Mouse (Mus musculus) midbrain, postnatal 0 days (tissue): Measurements from ENCODE around the gene Cntn2. TPM values are rescaled to one million over a fixed set of nuclear protein-coding genes. Genes with fewer than 3 reads are reported as not detected.

Experiments used
- ATAC-seq: fragments of 200-750 bp; cut with Nextera tagmentation; 2 replicates; pipeline ENCODE4 v1.8.0; 2017; ENCODE audit warnings: moderate number of reproducible peaks, mild to moderate bottlenecking, moderate TSS enrichment, moderate library complexity; ENCODE audit not compliant: low FRiP score
- DNase-seq: peaks from one replicate; pipeline ENCODE4 v3.0.0-alpha.2; 2015; ENCODE audit warnings: low spot score
- H3K27ac ChIP-seq: fragments of 300-500 bp; sonication (generic); 2 replicates; pipeline ENCODE4 v1.5.1; 2014; ENCODE audit warnings: low read depth, mild to moderate bottlenecking, low read length, mixed read lengths
- H3K27me3 ChIP-seq: fragments of 300-500 bp; sonication (generic); 2 replicates; pipeline ENCODE4 v1.6.1; 2014; ENCODE audit warnings: low read length, control low read depth, mixed read lengths; ENCODE audit not compliant: insufficient read depth
- H3K36me3 ChIP-seq: fragments of 300-500 bp; sonication (generic); 2 replicates; pipeline ENCODE4 v1.6.1; 2014; ENCODE audit warnings: low read length, control low read depth, mixed read lengths; ENCODE audit not compliant: insufficient read depth
- H3K4me1 ChIP-seq: fragments of 300-500 bp; sonication (generic); 2 replicates; pipeline ENCODE4 v1.6.1; 2014; ENCODE audit warnings: mild to moderate bottlenecking, control low read depth, antibody characterized with exemption, low read length, mixed read lengths; ENCODE audit not compliant: insufficient read depth
- H3K4me2 ChIP-seq: fragments of 300-500 bp; sonication (generic); 2 replicates; pipeline ENCODE4 v1.6.1; 2014; ENCODE audit warnings: low read depth, mild to moderate bottlenecking, low read length, mixed read lengths; ENCODE audit not compliant: poor library complexity, severe bottlenecking
- H3K4me3 ChIP-seq: fragments of 300-500 bp; sonication (generic); 2 replicates; pipeline ENCODE4 v1.5.1; 2014; ENCODE audit warnings: low read depth, mild to moderate bottlenecking, low read length, moderate library complexity
- H3K9ac ChIP-seq: fragments of 300-500 bp; sonication (generic); replicated peaks from 2 replicates; pipeline ENCODE4 v1.6.1; 2014; ENCODE audit warnings: mild to moderate bottlenecking, low read length, moderate library complexity, mixed read lengths; ENCODE audit not compliant: poor library complexity, severe bottlenecking
- H3K9me3 ChIP-seq: fragments of 300-500 bp; sonication (generic); 2 replicates; pipeline ENCODE4 v1.6.1; 2016; ENCODE audit warnings: low read length, control low read depth
- CTCF ChIP-seq: IDR thresholded peaks from 2 replicates; pipeline ENCODE4 v1.5.1; 2016; ENCODE audit warnings: antibody characterized with exemption, mild to moderate bottlenecking
- WGBS: fragments of 180-500 bp; shearing (Covaris S2); extraction: QIAGEN DNeasy Blood & Tissue Kit; methylation state at CpG from one replicate; pipeline ENCODE4 v1.1.7; 2014; 5-methylcytosine and 5-hydroxymethylcytosine counted together
- polyA plus RNA-seq: library from polyadenylated mRNA; unstranded; fragments of >200 nt; fragmentation: Nextera tagmentation; extraction: Ambion mirVana; gene quantifications from 2 replicates; pipeline ENCODE4 v1.2.1, GENCODE M21; 2015
- total RNA-seq: library from RNA; depleted of rRNA; stranded (reverse); fragments of >200 nt; gene quantifications from 2 replicates; pipeline ENCODE4 v1.2.3, GENCODE M21; 2014

Gene Cntn2
- total and polyA plus RNA-seq, 2 experiments from 2014 or later: 15.6 to 69.2 TPM

GRCm38 (mm10) chr1:132523920-132524319 is 19.1 kb downstream of the Cntn2 start:
- peak; percentile 72 for TF ChIP-seq CTCF
- WGBS: 39% methylated on average over 4 of the region's 4 CpGs
- no peak overlapping the region for H3K9ac ChIP-seq
- no peak overlapping the region for H3K27ac ChIP-seq
- H3K4me2 ChIP-seq: no peak overlapping the region
- H3K4me1 ChIP-seq: no peaks in the 10 kb centered on the region
- DNase-seq (no peak), ATAC-seq (no peak)
- H3K36me3 ChIP-seq: peaks cover 54% of the 10 kb centered on the region
- no peaks in the 10 kb centered on the region for H3K9me3 ChIP-seq
- H3K4me3 ChIP-seq: no peak overlapping the region
- no peaks in the 10 kb centered on the region for H3K27me3 ChIP-seq

DNA sequence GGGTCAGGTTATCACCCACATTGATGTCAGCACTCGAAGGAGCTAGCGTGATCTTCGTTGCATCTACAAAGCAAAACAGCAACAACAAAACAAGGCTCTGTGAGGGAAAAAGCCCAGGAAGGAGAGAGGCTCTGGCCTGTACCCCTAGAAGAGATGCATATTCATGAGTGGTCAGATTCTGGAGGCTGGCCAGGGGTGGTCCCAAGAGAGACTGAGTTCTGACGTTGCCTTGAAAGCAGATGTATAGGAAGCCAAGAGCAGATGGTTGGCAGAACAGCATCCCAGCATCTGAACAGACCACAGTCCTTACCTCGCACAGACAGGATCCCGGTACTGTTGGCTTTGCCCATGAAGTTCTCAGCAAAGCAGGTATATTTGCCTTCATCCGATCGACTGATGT is 20.0 kb downstream of the Cntn2 start:
- peaks cover 56% of the 10 kb centered on the region for H3K36me3 ChIP-seq
- H3K4me1 ChIP-seq: no peaks in the 10 kb centered on the region
- H3K27ac ChIP-seq: no peak overlapping the region
- DNase-seq: peak; percentile 50
- H3K9me3 ChIP-seq: no peaks in the 10 kb centered on the region
- no peaks in the 10 kb centered on the region for H3K27me3 ChIP-seq
- 79% methylated on average over 8 of the region's 8 CpGs for WGBS
- no peak for ATAC-seq
- no peak overlapping the region for H3K9ac ChIP-seq
- H3K4me3 ChIP-seq: no peak overlapping the region
- H3K4me2 ChIP-seq: no peak overlapping the region
- no peak for TF ChIP-seq CTCF

GRCm38 (mm10) chr1:132520764-132521163 is 22.3 kb downstream of the Cntn2 start:
- peaks cover 55% of the 10 kb centered on the region for H3K36me3 ChIP-seq
- no peak overlapping the region for H3K27ac ChIP-seq
- H3K4me3 ChIP-seq: no peak overlapping the region
- H3K4me2 ChIP-seq: no peak overlapping the region
- ATAC-seq (peak; percentile 21; the same call in 1 of the 2 replicates), DNase-seq (peak; percentile 65)
- no peaks in the 10 kb centered on the region for H3K9me3 ChIP-seq
- 26% methylated on average over 3 of the region's 6 CpGs for WGBS
- peak; percentile 53 for TF ChIP-seq CTCF
- no peak overlapping the region for H3K9ac ChIP-seq
- no peaks in the 10 kb centered on the region for H3K4me1 ChIP-seq
- H3K27me3 ChIP-seq: no peaks in the 10 kb centered on the region

GRCm38 (mm10) chr1:132519734-132520133 is 23.3 kb downstream of the Cntn2 start:
- Histone ChIP-seq H3K4me2 (no peak overlapping the region), H3K4me1 (no peaks in the 10 kb centered on the region), H3K9ac (no peak overlapping the region), H3K9me3 (no peaks in the 10 kb centered on the region), H3K27me3 (no peaks in the 10 kb centered on the region), H3K36me3 (peaks cover 59% of the 10 kb centered on the region), H3K27ac (no peak overlapping the region), H3K4me3 (no peak overlapping the region)
- no peak for ATAC-seq
- no peak for TF ChIP-seq CTCF
- 87% methylated on average over 11 of the region's 11 CpGs for WGBS
- no peak for DNase-seq

DNA sequence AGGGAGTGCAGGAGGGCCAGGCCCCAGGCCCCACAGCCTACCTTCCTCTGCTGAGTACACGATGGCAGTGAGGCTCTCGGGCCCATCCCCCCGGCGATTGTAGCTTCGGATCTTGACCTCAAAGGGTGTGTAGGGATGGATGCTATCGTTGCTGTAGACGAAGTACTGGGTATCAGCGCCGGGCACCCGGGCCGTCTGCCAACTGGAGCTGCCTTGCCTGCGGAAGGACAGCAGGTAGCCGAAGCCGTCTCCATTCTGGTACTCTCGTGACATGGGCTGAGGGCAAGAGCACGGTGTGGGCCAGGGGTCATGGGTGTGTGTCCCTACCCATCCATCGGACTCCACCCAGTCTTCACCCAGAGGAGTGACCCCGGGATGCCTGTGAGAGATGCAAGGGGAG is 24.4 kb downstream of the Cntn2 start:
- H3K36me3 ChIP-seq: peaks cover 69% of the 10 kb centered on the region

DNA sequence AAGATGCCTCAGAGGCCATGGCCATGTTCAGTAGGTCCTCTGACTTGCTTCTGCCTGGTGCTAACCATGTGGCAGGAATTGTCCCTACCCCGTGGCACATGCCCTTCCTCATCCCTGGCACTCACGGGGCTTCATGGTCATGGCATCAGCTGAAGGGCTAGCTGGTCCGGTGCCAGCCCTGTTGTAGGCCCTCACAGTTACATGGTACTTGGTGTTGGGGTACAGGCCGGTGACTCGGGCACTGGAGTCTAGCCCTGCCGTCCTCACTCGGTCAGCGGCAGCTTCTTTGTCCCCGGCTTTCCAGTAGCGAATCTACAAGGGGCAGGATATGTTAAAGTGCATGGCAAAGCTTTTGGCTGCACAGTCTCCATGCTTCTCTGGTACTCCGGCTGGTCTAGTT is 26.3 kb downstream of the Cntn2 start:
- DNase-seq (no peak), ATAC-seq (no peak)
- H3K4me2 ChIP-seq: no peak overlapping the region
- no peaks in the 10 kb centered on the region for H3K4me1 ChIP-seq
- H3K27ac ChIP-seq: no peak overlapping the region
- no peaks in the 10 kb centered on the region for H3K9me3 ChIP-seq
- 92% methylated on average over 11 of the region's 11 CpGs for WGBS
- H3K9ac ChIP-seq: no peak overlapping the region
- H3K36me3 ChIP-seq: peaks cover 56% of the 10 kb centered on the region
- H3K4me3 ChIP-seq: no peak overlapping the region
- no peaks in the 10 kb centered on the region for H3K27me3 ChIP-seq
- TF ChIP-seq CTCF: no peak

More for the DNA sequence above, 24.4 kb downstream of the Cntn2 start:
- DNase-seq (no peak), ATAC-seq (no peak)
- H3K9ac ChIP-seq: no peak overlapping the region
- H3K27me3 ChIP-seq: no peaks in the 10 kb centered on the region
- no peaks in the 10 kb centered on the region for H3K4me1 ChIP-seq
- no peak for TF ChIP-seq CTCF
- no peak overlapping the region for H3K4me3 ChIP-seq
- H3K4me2 ChIP-seq: no peak overlapping the region
- H3K27ac ChIP-seq: no peak overlapping the region
- WGBS: 81% methylated on average over 18 of the region's 18 CpGs
- no peaks in the 10 kb centered on the region for H3K9me3 ChIP-seq
